Mouse (Mus musculus) stomach, postnatal 0 days (tissue): ENCODE results near the gene Camk2n1.

Experiments
- CTCF ChIP-seq: IDR thresholded peaks from 2 replicates; pipeline ENCODE4 v1.5.1; 2016; ENCODE audit warnings: antibody characterized with exemption, low read depth, mild to moderate bottlenecking, moderate library complexity
- EP300 ChIP-seq: optimal IDR thresholded peaks from 2 replicates; pipeline ENCODE3; 2016; ENCODE audit warnings: antibody characterized with exemption

DNA sequence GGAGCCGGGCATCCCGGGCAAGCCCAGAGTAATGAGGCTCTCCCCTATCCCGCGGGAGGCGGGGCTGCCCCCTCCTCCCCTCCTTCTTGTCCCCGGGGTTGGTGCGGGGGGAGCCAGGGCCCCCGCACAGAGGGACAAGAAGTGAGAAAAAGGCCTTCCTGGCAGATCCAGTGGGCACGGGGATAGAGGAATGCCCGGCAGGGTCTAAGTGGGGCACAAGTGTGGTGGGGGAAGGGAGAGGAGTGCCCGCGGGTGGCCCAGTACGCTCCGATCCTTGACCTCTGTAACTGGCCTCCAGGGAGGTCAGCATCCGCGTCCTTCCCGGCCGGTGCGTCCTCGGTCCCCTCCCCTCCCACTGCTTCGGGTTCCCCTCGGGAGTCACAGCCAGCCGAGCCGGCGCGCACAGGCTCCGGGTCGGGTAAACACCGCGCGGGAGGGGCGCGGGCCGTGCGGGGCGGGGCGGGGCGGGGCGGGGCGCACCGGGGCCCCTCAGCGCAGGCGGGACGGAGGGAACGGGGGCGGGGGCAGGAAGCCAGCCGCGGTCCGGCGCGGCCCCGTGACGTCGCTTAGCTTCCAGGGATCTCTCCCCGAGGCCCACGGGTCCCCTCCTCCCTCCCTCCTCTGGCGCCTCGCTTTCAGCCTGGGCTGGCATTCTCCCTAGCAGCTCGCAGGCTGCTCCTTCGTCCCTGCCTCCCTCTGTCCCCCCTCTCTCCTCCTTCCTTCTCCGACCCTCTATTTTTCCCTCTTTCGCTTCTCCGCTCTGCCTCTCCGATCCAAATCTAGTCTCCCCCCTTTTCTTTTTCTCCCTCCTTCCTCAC, at the start of gene Camk2n1:
- no peak for TF ChIP-seq CTCF
- no peak for TF ChIP-seq EP300
